Mouse (Mus musculus) heart, embryonic 16.5 days (tissue): ENCODE results near the gene Nxpe5. TPM values are rescaled to one million over a fixed set of nuclear protein-coding genes. Genes with fewer than 3 reads are reported as not detected.

Experiments
- ATAC-seq: fragments of 200-750 bp; cut with Nextera tagmentation; replicated peaks from 2 replicates; pipeline ENCODE4 v1.8.0; 2017; ENCODE audit warnings: moderate number of reproducible peaks; ENCODE audit not compliant: insufficient read depth, low FRiP score; ENCODE audit errors: extremely low read depth
- H3K27ac ChIP-seq: fragments of 300-500 bp; sonication (generic); 2 replicates; pipeline ENCODE4 v1.5.1; 2014; ENCODE audit warnings: mild to moderate bottlenecking, low read length, control low read depth, moderate library complexity
- H3K27me3 ChIP-seq: fragments of 300-500 bp; sonication (generic); 2 replicates; pipeline ENCODE4 v1.6.1; 2014; ENCODE audit warnings: low read length, mixed read lengths; ENCODE audit not compliant: control insufficient read depth, insufficient read depth
- H3K36me3 ChIP-seq: fragments of 300-500 bp; sonication (generic); 2 replicates; pipeline ENCODE4 v1.6.1; 2014; ENCODE audit not compliant: control insufficient read depth, insufficient read depth
- H3K4me1 ChIP-seq: fragments of 300-500 bp; sonication (generic); 2 replicates; pipeline ENCODE4 v1.6.1; 2014; ENCODE audit warnings: low read length, mixed read lengths; ENCODE audit not compliant: control insufficient read depth, insufficient read depth
- H3K4me2 ChIP-seq: fragments of 300-500 bp; sonication (generic); 2 replicates; pipeline ENCODE4 v1.6.1; 2014; ENCODE audit warnings: low read depth, mild to moderate bottlenecking, control low read depth, low read length
- H3K4me3 ChIP-seq: fragments of 300-500 bp; sonication (generic); 2 replicates; pipeline ENCODE4 v1.5.1; 2014; ENCODE audit warnings: mild to moderate bottlenecking, control low read depth, low read length
- H3K9ac ChIP-seq: fragments of 300-500 bp; sonication (generic); 2 replicates; pipeline ENCODE4 v1.6.1; 2014; ENCODE audit warnings: low read length, control low read depth
- H3K9me3 ChIP-seq: fragments of 300-500 bp; sonication (generic); replicated peaks from 2 replicates; pipeline ENCODE4 v1.6.1; 2016; ENCODE audit warnings: low read length; ENCODE audit not compliant: control insufficient read depth
- WGBS: fragments of 180-500 bp; shearing (Covaris S2); extraction: QIAGEN DNeasy Blood & Tissue Kit; methylation state at CpG from one replicate; pipeline ENCODE4 v1.1.7; 2014; 5-methylcytosine and 5-hydroxymethylcytosine counted together
- polyA plus RNA-seq: library from polyadenylated mRNA; unstranded; fragments of >200 nt; fragmentation: Nextera tagmentation; extraction: Ambion mirVana; gene quantifications from 2 replicates; pipeline ENCODE4 v1.2.1, GENCODE M21; 2015

The Nxpe5 gene
- polyA plus RNA-seq, 1 experiment from 2014 or later = not detected

- no peak overlapping the region for H3K27ac ChIP-seq
- no peak overlapping the region for H3K4me3 ChIP-seq
- H3K27me3 ChIP-seq = no peaks in the 10 kb centered on the region
- ATAC-seq = no peak
- H3K4me2 ChIP-seq = no peak overlapping the region
- H3K4me1 ChIP-seq = no peaks in the 10 kb centered on the region
- no peak overlapping the region for H3K9ac ChIP-seq
- no peaks in the 10 kb centered on the region for H3K36me3 ChIP-seq
- H3K9me3 ChIP-seq = no peaks in the 10 kb centered on the region
- 87% methylated on average over 2 of the region's 2 CpGs for WGBS
Observed at GRCm38 (mm10) chr5:138233778-138234177, 8.1 kb downstream of the Nxpe5 start.

GRCm38 (mm10) chr5:138234224-138234623 is 8.5 kb downstream of the Nxpe5 start:
- no peak for ATAC-seq
- Histone ChIP-seq H3K4me2 (no peak overlapping the region), H3K9ac (no peak overlapping the region), H3K4me1 (no peaks in the 10 kb centered on the region), H3K36me3 (no peaks in the 10 kb centered on the region), H3K27ac (no peak overlapping the region), H3K9me3 (no peaks in the 10 kb centered on the region), H3K4me3 (no peak overlapping the region), H3K27me3 (no peaks in the 10 kb centered on the region)

GRCm38 (mm10) chr5:138241511-138241910 is 15.8 kb downstream of the Nxpe5 start:
- no peak overlapping the region for H3K4me3 ChIP-seq
- no peaks in the 10 kb centered on the region for H3K9me3 ChIP-seq
- no peak overlapping the region for H3K27ac ChIP-seq
- 21% methylated on average over 2 of the region's 2 CpGs for WGBS
- H3K27me3 ChIP-seq = no peaks in the 10 kb centered on the region
- no peak overlapping the region for H3K4me2 ChIP-seq
- no peaks in the 10 kb centered on the region for H3K36me3 ChIP-seq
- H3K4me1 ChIP-seq = no peaks in the 10 kb centered on the region
- no peak overlapping the region for H3K9ac ChIP-seq
- no peak for ATAC-seq

GRCm38 (mm10) chr5:138251144-138251543 is 25.4 kb downstream of the Nxpe5 start:
- H3K27ac ChIP-seq = no peak overlapping the region
- H3K36me3 ChIP-seq = no peaks in the 10 kb centered on the region
- 82% methylated on average over 12 of the region's 12 CpGs for WGBS
- H3K9ac ChIP-seq = no peak overlapping the region
- no peak for ATAC-seq
- H3K9me3 ChIP-seq = no peaks in the 10 kb centered on the region; the same call in 1 of the 2 replicates
- H3K4me2 ChIP-seq = no peak overlapping the region
- H3K27me3 ChIP-seq = no peaks in the 10 kb centered on the region
- no peak overlapping the region for H3K4me3 ChIP-seq
- H3K4me1 ChIP-seq = peaks cover 5% of the 10 kb centered on the region

GRCm38 (mm10) chr5:138253061-138253460 is 27.4 kb downstream of the Nxpe5 start:
- H3K4me1 ChIP-seq = peaks cover 9% of the 10 kb centered on the region
- no peak overlapping the region for H3K4me3 ChIP-seq
- H3K9me3 ChIP-seq = no peaks in the 10 kb centered on the region; the same call in 1 of the 2 replicates
- ATAC-seq = no peak
- 89% methylated on average over 3 of the region's 3 CpGs for WGBS
- no peak overlapping the region for H3K9ac ChIP-seq
- no peak overlapping the region for H3K4me2 ChIP-seq
- H3K36me3 ChIP-seq = 0 out of 2 replicates have a peak, but pooled peaks cover 4% of the 10 kb centered on the region
- no peaks in the 10 kb centered on the region for H3K27me3 ChIP-seq
- no peak overlapping the region for H3K27ac ChIP-seq

GRCm38 (mm10) chr5:138255353-138256093 is 29.8 kb downstream of the Nxpe5 start, which contains the start of gene Lamtor4:
Lamtor4 (plus strand) TSS chr5:138255482.
- H3K27me3 ChIP-seq = no peaks in the 10 kb centered on the region
- ATAC-seq = peak; percentile 100
- peak within 1 kb of the TSS; percentile 93 for H3K27ac ChIP-seq
- peaks cover 10% of the 10 kb centered on the region; the same call in 1 of the 2 replicates for H3K36me3 ChIP-seq
- peak within 1 kb of the TSS; percentile 91 for H3K4me3 ChIP-seq
- H3K4me2 ChIP-seq = peak within 1 kb of the TSS; percentile 80
- peak within 1 kb of the TSS; percentile 87 for H3K9ac ChIP-seq
- H3K4me1 ChIP-seq = peaks cover 17% of the 10 kb centered on the region
- WGBS = under 1% methylated on average over 38 of the region's 38 CpGs
- no peaks in the 10 kb centered on the region; the same call in 1 of the 2 replicates for H3K9me3 ChIP-seq

GRCm38 (mm10) chr5:138256094-138256467 is 30.4 kb downstream of the Nxpe5 start:
- WGBS = 11% methylated on average over 7 of the region's 7 CpGs
- Histone ChIP-seq H3K4me1 (peaks cover 17% of the 10 kb centered on the region), H3K9me3 (no peaks in the 10 kb centered on the region; the same call in 1 of the 2 replicates), H3K27me3 (no peaks in the 10 kb centered on the region), H3K36me3 (peaks cover 14% of the 10 kb centered on the region), H3K4me3 (peak overlapping the region; percentile 91), H3K4me2 (peak overlapping the region; percentile 80), H3K9ac (peak overlapping the region; percentile 87), H3K27ac (peak overlapping the region; percentile 93)
- ATAC-seq = no peak

- WGBS = 82% methylated on average over 10 of the region's 10 CpGs
- Histone ChIP-seq H3K27ac (0 out of 2 replicates have a peak overlapping the region, but pooled peaks have one; percentile 12), H3K9me3 (no peaks in the 10 kb centered on the region; the same call in 1 of the 2 replicates), H3K4me3 (no peak overlapping the region), H3K36me3 (peaks cover 14% of the 10 kb centered on the region), H3K4me1 (peaks cover 17% of the 10 kb centered on the region), H3K9ac (no peak overlapping the region), H3K27me3 (no peaks in the 10 kb centered on the region), H3K4me2 (no peak overlapping the region)
- ATAC-seq = no peak
Observed at GRCm38 (mm10) chr5:138256966-138257584, 31.4 kb downstream of the Nxpe5 start.

GRCm38 (mm10) chr5:138257585-138257978 is 31.9 kb downstream of the Nxpe5 start:
- WGBS = 86% methylated on average over 4 of the region's 4 CpGs
- H3K27ac ChIP-seq = no peak overlapping the region
- no peaks in the 10 kb centered on the region; the same call in 1 of the 2 replicates for H3K9me3 ChIP-seq
- H3K4me2 ChIP-seq = no peak overlapping the region
- H3K36me3 ChIP-seq = peaks cover 14% of the 10 kb centered on the region
- no peaks in the 10 kb centered on the region for H3K27me3 ChIP-seq
- ATAC-seq = no peak
- peaks cover 19% of the 10 kb centered on the region for H3K4me1 ChIP-seq
- no peak overlapping the region for H3K4me3 ChIP-seq
- H3K9ac ChIP-seq = no peak overlapping the region
